Mouse (Mus musculus) myocyte (in vitro differentiated cells): ENCODE data around the gene Gucy2f.

Experiments
- MAX ChIP-seq: IDR thresholded peaks from one replicate; pipeline ENCODE4 v1.6.1; 2011; ENCODE audit warnings: low read depth, mild to moderate bottlenecking, control low read depth
- MYOD1 ChIP-seq, 3 experiments: IDR thresholded peaks; one replicate each; pipeline ENCODE4 v1.6.1; 2011; ENCODE audit warnings: control low read depth in 2 of 3, low read depth in 2 of 3, mild to moderate bottlenecking in 2 of 3, moderate library complexity in 1 of 3; ENCODE audit not compliant: insufficient read length in 2 of 3, control insufficient read depth in 1 of 3
- POLR2A ChIP-seq: IDR thresholded peaks from one replicate; pipeline ENCODE4 v1.6.1; 2011; ENCODE audit warnings: low read depth, mild to moderate bottlenecking, control low read depth, moderate library complexity; ENCODE audit not compliant: insufficient read length
- POLR2AphosphoS2 ChIP-seq: IDR thresholded peaks from one replicate; pipeline ENCODE4 v1.6.1; 2011; ENCODE audit warnings: low read depth, control low read depth; ENCODE audit not compliant: insufficient read length
- REST ChIP-seq: IDR thresholded peaks from one replicate; pipeline ENCODE4 v1.6.1; 2011; ENCODE audit warnings: mild to moderate bottlenecking, control low read depth, moderate library complexity; ENCODE audit not compliant: insufficient read depth, insufficient read length
- SRF ChIP-seq: IDR thresholded peaks from one replicate; pipeline ENCODE4 v1.6.1; 2011; ENCODE audit warnings: low read depth; ENCODE audit not compliant: control insufficient read depth, insufficient read length
- TCF12 ChIP-seq: IDR thresholded peaks from one replicate; pipeline ENCODE4 v1.6.1; 2011; ENCODE audit warnings: mild to moderate bottlenecking, control low read depth; ENCODE audit not compliant: poor library complexity, insufficient read depth, severe bottlenecking
- TCF3 ChIP-seq: IDR thresholded peaks from one replicate; pipeline ENCODE4 v1.6.1; 2011; ENCODE audit warnings: low read depth, control low read depth; ENCODE audit not compliant: insufficient read length

GRCm38 (mm10) chrX:142182026-142182425, 14.7 kb downstream of the Gucy2f start:
- TF ChIP-seq MAX = no peak
- no peak for TF ChIP-seq POLR2A
- TF ChIP-seq TCF12 = no peak
- no peak for TF ChIP-seq TCF3
- no peak for TF ChIP-seq REST
- TF ChIP-seq POLR2AphosphoS2 = no peak
- TF ChIP-seq MYOD1 (IDR thresholded peaks at IDR 0.05; ENCODE audit: control insufficient read depth in 1 of 3, insufficient read length in 2 of 3, low read depth in 2 of 3) = no peak
- TF ChIP-seq SRF = no peak
